Mouse (Mus musculus) spleen, adult 2 months (tissue): ENCODE measurements at regions not wholly inside any gene's neighbourhood (a gene's known extent, or its start where the extent isn't known, plus 50 kb on each side); places are given as distances from the start of the nearest gene placed in this dataset.

ENCODE experiments used
- DNase-seq, 2 experiments: peaks; one replicate each; pipeline versions ENCODE4 v3.0.0 to v3.0.0-alpha.2; 2012 to 2021; ENCODE audit warnings: low spot score in 2 of 2, low read depth in 1 of 2
- H3K27ac ChIP-seq: fragments of 200-500 bp; 2 replicates; pipeline ENCODE4 v1.5.1; 2012; ENCODE audit warnings: low read length, inconsistent platforms; ENCODE audit not compliant: insufficient read depth
- H3K27me3 ChIP-seq: fragments of 200-500 bp; 2 replicates; pipeline ENCODE4 v1.6.1; 2012; ENCODE audit warnings: mild to moderate bottlenecking, moderate library complexity, low read length, inconsistent platforms; ENCODE audit not compliant: control insufficient read depth, insufficient read depth
- H3K36me3 ChIP-seq: fragments of 200-500 bp; 2 replicates; pipeline ENCODE4 v1.6.1; 2012; ENCODE audit warnings: mild to moderate bottlenecking, low read length, inconsistent platforms; ENCODE audit not compliant: control insufficient read depth, insufficient read depth
- H3K4me1 ChIP-seq: fragments of 200-500 bp; 2 replicates; pipeline ENCODE4 v1.6.1; 2011; ENCODE audit warnings: inconsistent platforms; ENCODE audit not compliant: control insufficient read depth, insufficient read depth, insufficient read length
- H3K4me3 ChIP-seq: fragments of 200-500 bp; 2 replicates; pipeline ENCODE4 v1.5.1; 2011; ENCODE audit warnings: mild to moderate bottlenecking, inconsistent platforms; ENCODE audit not compliant: insufficient read depth, insufficient read length; ENCODE audit errors: extremely low read depth
- CTCF ChIP-seq: fragments of 200-500 bp; IDR thresholded peaks from 2 replicates; pipeline ENCODE4 v1.5.1; 2011; ENCODE audit warnings: mild to moderate bottlenecking, inconsistent platforms; ENCODE audit not compliant: insufficient read depth, insufficient read length, insufficient replicate concordance; ENCODE audit errors: extremely low read depth
- POLR2A ChIP-seq: fragments of 200-500 bp; IDR thresholded peaks from 2 replicates; pipeline ENCODE4 v1.6.1; 2011; ENCODE audit warnings: low read depth, low read length, inconsistent platforms
- WGBS: fragments of 180-500 bp; shearing (Covaris S2); methylation state at CpG from one replicate; pipeline ENCODE4 v1.1.7; 2018; 5-methylcytosine and 5-hydroxymethylcytosine counted together

- DNase-seq = no peak
- no peak overlapping the region for H3K27ac ChIP-seq
- H3K36me3 ChIP-seq = no peaks in the 10 kb centered on the region
- no peaks in the 10 kb centered on the region for H3K4me1 ChIP-seq
- H3K27me3 ChIP-seq = no peaks in the 10 kb centered on the region
- no peak for TF ChIP-seq CTCF
- no peak for TF ChIP-seq POLR2A
- H3K4me3 ChIP-seq = no peak overlapping the region
Observed at GRCm38 (mm10) chr9:11729732-11730131, 825.2 kb upstream of the Cntn5 start.

GRCm38 (mm10) chr9:11721811-11722210, 817.2 kb upstream of the Cntn5 start:
- 95% methylated on average over 2 of the region's 2 CpGs for WGBS
- no peaks in the 10 kb centered on the region for H3K27me3 ChIP-seq
- TF ChIP-seq CTCF (no peak), POLR2A (no peak)
- no peak overlapping the region for H3K27ac ChIP-seq
- no peak overlapping the region for H3K4me3 ChIP-seq
- DNase-seq = no peak
- H3K4me1 ChIP-seq = no peaks in the 10 kb centered on the region
- H3K36me3 ChIP-seq = no peaks in the 10 kb centered on the region

DNA sequence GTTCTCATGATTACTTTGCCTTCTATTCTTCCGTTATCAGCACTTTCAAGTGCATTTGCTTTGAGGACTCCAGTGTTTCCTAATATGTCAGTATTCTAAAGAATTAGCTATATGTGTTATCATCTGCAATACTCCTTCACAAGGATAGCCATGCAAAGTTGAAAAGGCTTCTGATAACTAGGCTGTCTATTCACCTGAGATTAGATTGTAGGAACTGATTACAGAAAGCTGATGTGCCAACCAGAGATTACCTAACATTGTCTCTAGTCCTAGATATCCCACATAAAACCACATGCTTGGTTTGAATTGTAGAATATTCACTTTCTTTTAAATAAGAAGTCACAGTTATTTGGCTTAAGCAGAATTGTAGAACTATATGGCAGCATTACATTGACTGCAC, 800.1 kb upstream of the Cntn5 start:
- DNase-seq = no peak
- WGBS = 80% methylated on average over 1 of the region's 1 CpGs
- Histone ChIP-seq H3K4me1 (no peaks in the 10 kb centered on the region), H3K4me3 (no peak overlapping the region), H3K36me3 (no peaks in the 10 kb centered on the region), H3K27ac (no peak overlapping the region), H3K27me3 (no peaks in the 10 kb centered on the region)
- TF ChIP-seq POLR2A = no peak
- no peak for TF ChIP-seq CTCF

DNA sequence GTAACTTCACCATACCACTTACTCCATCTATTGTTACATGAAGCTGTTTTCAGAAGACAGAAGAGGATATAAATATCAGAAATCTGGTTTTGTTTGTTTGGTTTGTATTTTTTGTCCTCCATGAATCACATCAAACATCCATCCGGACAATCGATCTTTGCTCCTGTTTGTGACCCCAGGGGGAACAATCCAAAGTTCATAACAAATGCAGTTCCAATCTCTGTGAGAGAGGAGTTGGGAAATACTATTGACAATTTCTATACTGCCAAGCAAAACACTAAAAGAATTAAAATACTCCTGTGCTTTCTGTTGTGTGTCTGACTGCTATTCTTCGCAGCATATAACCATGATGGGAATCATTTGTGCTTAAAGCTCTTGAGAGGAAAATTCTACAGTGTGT, 798.6 kb upstream of the Cntn5 start:
- H3K4me3 ChIP-seq = no peak overlapping the region
- H3K4me1 ChIP-seq = no peaks in the 10 kb centered on the region
- WGBS = 87% methylated on average over 3 of the region's 3 CpGs
- H3K36me3 ChIP-seq = no peaks in the 10 kb centered on the region
- no peak for DNase-seq
- H3K27ac ChIP-seq = no peak overlapping the region
- TF ChIP-seq CTCF = no peak
- no peak for TF ChIP-seq POLR2A
- H3K27me3 ChIP-seq = no peaks in the 10 kb centered on the region

- Histone ChIP-seq H3K27ac (no peak overlapping the region), H3K36me3 (no peaks in the 10 kb centered on the region), H3K27me3 (no peaks in the 10 kb centered on the region), H3K4me1 (no peaks in the 10 kb centered on the region), H3K4me3 (no peak overlapping the region)
- 95% methylated on average over 1 of the region's 1 CpGs for WGBS
- no peak for DNase-seq
- TF ChIP-seq CTCF (no peak), POLR2A (no peak)
Observed at GRCm38 (mm10) chr9:11693505-11693904, 788.9 kb upstream of the Cntn5 start.

DNA sequence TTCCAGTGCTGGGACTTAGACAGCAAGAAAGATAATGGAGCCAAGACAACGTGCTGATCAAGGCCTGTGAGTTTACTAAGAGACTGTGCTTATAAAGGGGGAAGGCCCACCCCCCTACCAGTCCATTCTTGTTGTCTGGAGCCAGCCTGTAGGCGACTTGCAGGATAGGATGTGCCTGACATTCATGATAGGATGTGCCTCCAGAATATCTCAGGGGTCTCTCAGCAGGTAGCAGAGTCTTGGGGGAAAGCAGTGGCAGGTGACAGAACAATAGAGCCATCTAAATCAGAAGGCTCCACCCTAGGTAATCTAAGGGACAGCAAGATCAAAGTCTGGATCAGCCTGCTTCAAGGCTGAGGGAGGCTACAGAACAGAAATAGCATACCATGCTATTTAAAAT, 782.5 kb upstream of the Cntn5 start:
- DNase-seq = no peak
- WGBS = 49% methylated on average over 2 of the region's 2 CpGs
- Histone ChIP-seq H3K4me3 (no peak overlapping the region), H3K27ac (no peak overlapping the region), H3K27me3 (no peaks in the 10 kb centered on the region), H3K4me1 (no peaks in the 10 kb centered on the region), H3K36me3 (no peaks in the 10 kb centered on the region)
- TF ChIP-seq CTCF (no peak), POLR2A (no peak)

DNA sequence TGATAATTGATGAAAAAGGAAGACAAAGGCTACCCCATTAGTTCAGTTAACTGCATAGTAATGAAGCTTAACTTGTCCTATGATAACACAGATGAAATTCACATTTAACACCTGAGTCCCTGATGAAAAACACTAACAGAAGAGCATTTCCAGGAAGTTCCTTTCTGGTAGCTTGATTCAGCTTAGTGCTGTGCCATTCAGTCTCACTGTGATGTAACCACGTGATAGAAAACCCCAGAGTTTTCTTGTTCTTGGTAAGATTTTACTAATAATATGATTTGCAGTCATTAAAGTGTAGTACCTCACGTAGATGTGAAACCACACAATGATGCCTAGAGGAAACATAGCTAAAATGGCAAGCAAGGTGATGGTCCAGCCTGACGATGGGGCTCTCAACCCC, 767.4 kb upstream of the Cntn5 start:
- TF ChIP-seq CTCF = no peak
- no peak overlapping the region for H3K4me3 ChIP-seq
- no peaks in the 10 kb centered on the region for H3K36me3 ChIP-seq
- no peaks in the 10 kb centered on the region for H3K27me3 ChIP-seq
- no peaks in the 10 kb centered on the region for H3K4me1 ChIP-seq
- DNase-seq = no peak
- 70% methylated on average over 3 of the region's 3 CpGs for WGBS
- H3K27ac ChIP-seq = no peak overlapping the region
